ENCODE assay signal across 10 mouse cellular contexts in genomic region chr17:65788542-65789291, GRCm38 (mm10). TPM values are rescaled to one million over a fixed set of nuclear protein-coding genes. Genes with fewer than 3 reads are reported as not detected.
DNase-seq lines count a peak whose midpoint lies in the region; ATAC-seq and TF ChIP-seq lines count a peak whose summit lies in the region.
"Had no signal": no experiment of that assay in that cellular context is flagged by ENCODE, and none has a peak within 500 bp of the region (broad histone marks: within the 10 kb centered on the region; RNA-seq: fewer than 3 reads in every experiment).

No protein-coding gene starts in this region.

- DNase-seq in heart, adult 11 months = peak; percentile 98
- peak; percentile 78 for DNase-seq in midbrain, embryonic 11.5 days (ENCODE audit: low spot score, missing footprints)
- DNase-seq in midbrain, embryonic 10.5 days (ENCODE audit: low spot score) = no peak
- peak; percentile 73 to 74 for DNase-seq in heart, postnatal 10 days
- peak; percentile 57 for DNase-seq in skeletal muscle tissue, adult 2 months (ENCODE audit: low read depth, low spot score)
- DNase-seq in cerebellum, adult 9-11 months = no peak
- DNase-seq in forebrain, postnatal 0 days = no peak

- no peak overlapping the region for H3K9ac ChIP-seq in heart, embryonic 12.5 days
- H3K9ac ChIP-seq in midbrain, embryonic 11.5 days (ENCODE audit: low read length) = no peak overlapping the region
- no peak overlapping the region for H3K9ac ChIP-seq in forebrain, postnatal 0 days
- H3K9ac ChIP-seq: forebrain, embryonic 13.5 days; midbrain, embryonic 15.5 days had no signal

- intact Hi-C loops in heart, postnatal 10 days (cut with DNase I) = no loop called here

- no peaks in the 10 kb centered on the region for H3K27me3 ChIP-seq in heart, embryonic 12.5 days (replicated peaks)
- no peaks in the 10 kb centered on the region for H3K27me3 ChIP-seq in midbrain, embryonic 11.5 days (ENCODE audit: control insufficient read depth, insufficient read depth, low read length)
- H3K27me3 ChIP-seq in midbrain, embryonic 10.5 days (ENCODE audit: low read depth, poor library complexity, severe bottlenecking) = no peaks in the 10 kb centered on the region
- H3K27me3 ChIP-seq in forebrain, postnatal 0 days (ENCODE audit: insufficient read depth, low read length) = no peaks in the 10 kb centered on the region
- H3K27me3 ChIP-seq: forebrain, embryonic 13.5 days; midbrain, embryonic 15.5 days had no signal

- 74% methylated on average over 12 of the region's 12 CpGs for WGBS in heart, embryonic 12.5 days
- 82% methylated on average over 12 of the region's 12 CpGs for WGBS in midbrain, embryonic 11.5 days
- WGBS in midbrain, embryonic 10.5 days = 84% methylated on average over 12 of the region's 12 CpGs
- WGBS in forebrain, postnatal 0 days = 80% methylated on average over 12 of the region's 12 CpGs

- no peak overlapping the region for H3K4me2 ChIP-seq in heart, embryonic 12.5 days
- no peak overlapping the region for H3K4me2 ChIP-seq in midbrain, embryonic 11.5 days
- H3K4me2 ChIP-seq in forebrain, postnatal 0 days (ENCODE audit: low read depth) = no peak overlapping the region
- H3K4me2 ChIP-seq: forebrain, embryonic 13.5 days; midbrain, embryonic 15.5 days had no signal

- peaks cover 26% of the 10 kb centered on the region for H3K36me3 ChIP-seq in heart, embryonic 12.5 days
- no peaks in the 10 kb centered on the region for H3K36me3 ChIP-seq in midbrain, embryonic 11.5 days (ENCODE audit: control insufficient read depth, insufficient read depth, low read length)
- H3K36me3 ChIP-seq in midbrain, embryonic 10.5 days = peaks cover 50% of the 10 kb centered on the region
- no peaks in the 10 kb centered on the region for H3K36me3 ChIP-seq in forebrain, postnatal 0 days (ENCODE audit: insufficient read depth)
- H3K36me3 ChIP-seq: midbrain, embryonic 15.5 days had no signal

- no peak for TF ChIP-seq CTCF in forebrain, postnatal 0 days (IDR thresholded peaks at IDR 0.05; ENCODE audit: low read depth)

- peaks cover 39% of the 10 kb centered on the region for H3K4me1 ChIP-seq in heart, embryonic 12.5 days (replicated peaks)
- peaks cover 5% of the 10 kb centered on the region for H3K4me1 ChIP-seq in midbrain, embryonic 11.5 days (ENCODE audit: control insufficient read depth, insufficient read depth, low read length)
- peaks cover 19% of the 10 kb centered on the region for H3K4me1 ChIP-seq in midbrain, embryonic 10.5 days
- peaks cover 9% of the 10 kb centered on the region for H3K4me1 ChIP-seq in forebrain, postnatal 0 days (ENCODE audit: insufficient read depth)

- H3K27ac ChIP-seq in heart, embryonic 12.5 days (ENCODE audit: poor library complexity, severe bottlenecking) = no peak overlapping the region
- no peak overlapping the region for H3K27ac ChIP-seq in midbrain, embryonic 11.5 days (ENCODE audit: low read depth, low read length)
- H3K27ac ChIP-seq in midbrain, embryonic 10.5 days (replicated peaks) = no peak overlapping the region
- H3K27ac ChIP-seq in forebrain, postnatal 0 days (ENCODE audit: low read depth, low read length) = no peak overlapping the region
- H3K27ac ChIP-seq: forebrain, embryonic 13.5 days; midbrain, embryonic 15.5 days had no signal

- no peak overlapping the region for H3K4me3 ChIP-seq in heart, embryonic 12.5 days
- no peak overlapping the region for H3K4me3 ChIP-seq in midbrain, embryonic 11.5 days (ENCODE audit: low read depth, low read length)
- H3K4me3 ChIP-seq in midbrain, embryonic 10.5 days = no peak overlapping the region
- H3K4me3 ChIP-seq in forebrain, postnatal 0 days (ENCODE audit: low read depth, low read length) = no peak overlapping the region
- H3K4me3 ChIP-seq: forebrain, embryonic 13.5 days; midbrain, embryonic 15.5 days had no signal

- no peak for ATAC-seq in heart, embryonic 12.5 days (ENCODE audit: insufficient number of reproducible peaks, low FRiP score)
- ATAC-seq in midbrain, embryonic 11.5 days (ENCODE audit: low FRiP score) = 0 out of 2 replicates have a peak, but pooled peaks have one; percentile 38
- no peak for ATAC-seq in forebrain, postnatal 0 days
- ATAC-seq: forebrain, embryonic 13.5 days; midbrain, embryonic 15.5 days had no signal

- H3K9me3 ChIP-seq in heart, embryonic 12.5 days (replicated peaks) = no peaks in the 10 kb centered on the region
- H3K9me3 ChIP-seq in midbrain, embryonic 11.5 days (ENCODE audit: control insufficient read depth, low read length) = no peaks in the 10 kb centered on the region; the same call in 1 of the 2 replicates
- peaks cover 15% of the 10 kb centered on the region for H3K9me3 ChIP-seq in midbrain, embryonic 10.5 days (replicated peaks)
- H3K9me3 ChIP-seq in forebrain, postnatal 0 days (ENCODE audit: low read length) = no peaks in the 10 kb centered on the region
- H3K9me3 ChIP-seq: midbrain, embryonic 15.5 days had no signal

RNA-seq across cellular contexts. Expression of gene Ppp4r1, which starts 6.3 kb away (rescaled TPM):
- polyA plus RNA-seq in heart, embryonic 12.5 days (2016; fragmentation: Nextera tagmentation; extraction: Ambion mirVana) = 33.5 and 37.5 TPM in 2 replicates
- 51.0 and 58.0 TPM in 2 replicates for polyA plus RNA-seq in midbrain, embryonic 11.5 days (2014; fragmentation: Nextera tagmentation; extraction: Ambion mirVana)
- 58.2 and 60.7 TPM in 2 replicates for polyA plus RNA-seq in midbrain, embryonic 10.5 days (2016; fragmentation: Nextera tagmentation; extraction: Ambion mirVana)
- 10 to 100 TPM; 73.8 to 81.2 TPM for total RNA-seq in heart, postnatal 10 days (2021)
- 51.0 and 59.2 TPM in 2 replicates for total RNA-seq in forebrain, postnatal 0 days (2014; rRNA removed)
- 20.7 and 28.7 TPM in 2 replicates for polyA plus RNA-seq in forebrain, postnatal 0 days (2015; fragmentation: Nextera tagmentation; extraction: Ambion mirVana)

RNA-seq across cellular contexts. Expression of gene Rab31, which starts 16.2 kb away (rescaled TPM):
- polyA plus RNA-seq in heart, embryonic 12.5 days (2016; fragmentation: Nextera tagmentation; extraction: Ambion mirVana) = 31.2 and 33.4 TPM in 2 replicates
- polyA plus RNA-seq in midbrain, embryonic 11.5 days (2014; fragmentation: Nextera tagmentation; extraction: Ambion mirVana) = 67.6 and 72.9 TPM in 2 replicates
- polyA plus RNA-seq in midbrain, embryonic 10.5 days (2016; fragmentation: Nextera tagmentation; extraction: Ambion mirVana) = 62.5 and 67.3 TPM in 2 replicates
- 10 to 100 TPM; 42.9 to 46.5 TPM for total RNA-seq in heart, postnatal 10 days (2021)
- 92.8 and 110 TPM in 2 replicates for total RNA-seq in forebrain, postnatal 0 days (2014; rRNA removed)
- polyA plus RNA-seq in forebrain, postnatal 0 days (2015; fragmentation: Nextera tagmentation; extraction: Ambion mirVana) = 74.0 and 79.3 TPM in 2 replicates

Comparison
In these comparisons a context has a peak if more than half of its experiments do, and no peak if none do; other contexts are left out.
1. DNase-seq: peak in heart, adult 11 months (single experiment), midbrain, embryonic 11.5 days (single experiment), heart, postnatal 10 days (2 of 2) and skeletal muscle tissue, adult 2 months (single experiment); none in midbrain, embryonic 10.5 days (single experiment), cerebellum, adult 9-11 months (single experiment) and forebrain, postnatal 0 days (single experiment).